Mouse (Mus musculus): ENCODE results near the gene P4hb. TPM values are rescaled to one million over a fixed set of nuclear protein-coding genes. Genes with fewer than 3 reads are reported as not detected.

Gene P4hb
- total and polyA plus RNA-seq, 2 experiments from 2014 or later, result 165 to 191 TPM

- peak within 1 kb of the TSS; percentile 99 for H3K9ac ChIP-seq (replicated peaks; ENCODE audit: low read length, poor library complexity, severe bottlenecking)
- no peak for TF ChIP-seq CTCF (IDR thresholded peaks at IDR 0.05)
- DNase-seq (ENCODE audit: low spot score) (peak; percentile 92), ATAC-seq (ENCODE audit: low FRiP score) (peak; percentile 91)
- H3K4me2 ChIP-seq (ENCODE audit: low read depth, low read length, poor library complexity, severe bottlenecking), result peak within 1 kb of the TSS; percentile 91
- peaks cover 14% of the 10 kb centered on the region for H3K4me1 ChIP-seq (ENCODE audit: insufficient read depth, low read length)
- H3K27me3 ChIP-seq (ENCODE audit: insufficient read depth, low read length), result no peaks in the 10 kb centered on the region
- under 1% methylated on average over 71 of the region's 87 CpGs for WGBS
- H3K9me3 ChIP-seq (ENCODE audit: low read length), result no peaks in the 10 kb centered on the region
- peaks cover 6% of the 10 kb centered on the region for H3K36me3 ChIP-seq (ENCODE audit: insufficient read depth, low read length)
- H3K4me3 ChIP-seq (ENCODE audit: low read depth, low read length), result peak within 1 kb of the TSS; percentile 91
- peak within 1 kb of the TSS; percentile 89 for H3K27ac ChIP-seq (ENCODE audit: low read depth, low read length)
Observed at GRCm38 (mm10) chr11:120549168-120549945, 23.7 kb downstream of the P4hb start, which contains the start of gene Mcrip1. Gene Mcrip1 (minus strand): TSS chr11:120549727.

GRCm38 (mm10) chr11:120548786-120549167, 24.3 kb downstream of the P4hb start:
- Histone ChIP-seq H3K36me3 (ENCODE audit: insufficient read depth, low read length) (peaks cover 12% of the 10 kb centered on the region), H3K4me3 (ENCODE audit: low read depth, low read length) (peak overlapping the region; percentile 91), H3K9ac (replicated peaks; ENCODE audit: low read length, poor library complexity, severe bottlenecking) (peak overlapping the region; percentile 99), H3K27me3 (ENCODE audit: insufficient read depth, low read length) (no peaks in the 10 kb centered on the region), H3K9me3 (ENCODE audit: low read length) (no peaks in the 10 kb centered on the region), H3K27ac (ENCODE audit: low read depth, low read length) (peak overlapping the region; percentile 89), H3K4me2 (ENCODE audit: low read depth, low read length, poor library complexity, severe bottlenecking) (peak overlapping the region; percentile 91), H3K4me1 (ENCODE audit: insufficient read depth, low read length) (peaks cover 14% of the 10 kb centered on the region)
- TF ChIP-seq CTCF (IDR thresholded peaks at IDR 0.05), result no peak
- ATAC-seq (ENCODE audit: low FRiP score) (no peak), DNase-seq (ENCODE audit: low spot score) (no peak)
- WGBS, result 22% methylated on average over 7 of the region's 7 CpGs

DNA sequence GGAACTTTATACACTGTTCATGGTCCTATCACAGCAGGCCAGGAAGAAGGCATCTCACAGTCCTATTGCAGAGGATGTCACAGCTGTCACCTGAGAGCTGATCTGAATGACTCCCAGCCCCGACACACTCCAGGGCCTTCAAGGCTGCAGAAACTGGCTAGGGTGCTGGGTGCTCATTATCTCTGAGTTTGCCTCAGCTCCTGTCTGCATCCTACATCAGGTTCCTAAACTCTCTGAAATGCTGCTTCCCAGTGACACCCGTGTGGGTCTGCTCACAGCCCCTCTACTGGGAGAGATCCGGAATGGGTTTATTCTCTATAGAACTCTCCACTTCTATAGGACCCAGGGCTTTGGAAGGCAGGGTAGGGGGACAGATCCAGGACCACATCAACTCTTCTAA, 24.8 kb downstream of the P4hb start:
- ATAC-seq (ENCODE audit: low FRiP score) (no peak), DNase-seq (ENCODE audit: low spot score) (no peak)
- Histone ChIP-seq H3K9me3 (ENCODE audit: low read length) (no peaks in the 10 kb centered on the region), H3K4me3 (ENCODE audit: low read depth, low read length) (peak overlapping the region; percentile 91; the same call in 1 of the 2 replicates), H3K27ac (ENCODE audit: low read depth, low read length) (peak overlapping the region; percentile 89; the same call in 1 of the 2 replicates), H3K36me3 (ENCODE audit: insufficient read depth, low read length) (peaks cover 17% of the 10 kb centered on the region), H3K27me3 (ENCODE audit: insufficient read depth, low read length) (no peaks in the 10 kb centered on the region), H3K9ac (replicated peaks; ENCODE audit: low read length, poor library complexity, severe bottlenecking) (peak overlapping the region; percentile 99; the same call in 1 of the 2 replicates), H3K4me2 (ENCODE audit: low read depth, low read length, poor library complexity, severe bottlenecking) (peak overlapping the region; percentile 91), H3K4me1 (ENCODE audit: insufficient read depth, low read length) (peaks cover 14% of the 10 kb centered on the region)
- WGBS, result 86% methylated on average over 3 of the region's 3 CpGs
- TF ChIP-seq CTCF (IDR thresholded peaks at IDR 0.05), result no peak

GRCm38 (mm10) chr11:120547469-120547868, 25.6 kb downstream of the P4hb start:
- no peak overlapping the region for H3K9ac ChIP-seq (replicated peaks; ENCODE audit: low read length, poor library complexity, severe bottlenecking)
- no peaks in the 10 kb centered on the region for H3K27me3 ChIP-seq (ENCODE audit: insufficient read depth, low read length)
- 57% methylated on average over 2 of the region's 2 CpGs for WGBS
- no peak for ATAC-seq (ENCODE audit: low FRiP score)
- no peak overlapping the region for H3K27ac ChIP-seq (ENCODE audit: low read depth, low read length)
- peak; percentile 31 for TF ChIP-seq CTCF (IDR thresholded peaks at IDR 0.05)
- H3K4me2 ChIP-seq (ENCODE audit: low read depth, low read length, poor library complexity, severe bottlenecking), result no peak overlapping the region
- H3K4me3 ChIP-seq (ENCODE audit: low read depth, low read length), result no peak overlapping the region
- no peak for DNase-seq (ENCODE audit: low spot score)
- peaks cover 14% of the 10 kb centered on the region for H3K4me1 ChIP-seq (ENCODE audit: insufficient read depth, low read length)
- H3K36me3 ChIP-seq (ENCODE audit: insufficient read depth, low read length), result peaks cover 23% of the 10 kb centered on the region
- H3K9me3 ChIP-seq (ENCODE audit: low read length), result no peaks in the 10 kb centered on the region

DNA sequence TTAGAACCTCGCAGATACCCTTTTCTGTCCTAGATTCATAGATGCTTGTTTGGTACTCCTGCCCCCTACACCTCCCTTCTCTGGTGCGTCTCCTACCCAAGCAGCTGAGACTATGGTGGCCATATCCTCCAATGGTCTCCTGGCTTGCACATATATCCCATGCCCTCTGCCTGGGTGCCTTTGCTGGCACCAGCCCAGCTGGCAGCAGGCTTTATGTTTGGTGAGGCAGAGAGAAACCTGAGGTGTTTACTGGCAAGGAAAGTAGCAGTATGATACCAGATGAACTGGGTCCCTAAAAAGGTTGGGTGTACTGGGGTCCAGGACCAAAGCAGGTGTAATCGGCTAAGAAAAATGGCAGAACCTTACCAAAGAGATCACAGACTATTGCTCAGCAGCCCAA, 27.1 kb downstream of the P4hb start:
- no peak for ATAC-seq (ENCODE audit: low FRiP score)
- Histone ChIP-seq H3K27ac (ENCODE audit: low read depth, low read length) (no peak overlapping the region), H3K9ac (replicated peaks; ENCODE audit: low read length, poor library complexity, severe bottlenecking) (no peak overlapping the region), H3K4me1 (ENCODE audit: insufficient read depth, low read length) (peaks cover 14% of the 10 kb centered on the region), H3K9me3 (ENCODE audit: low read length) (no peaks in the 10 kb centered on the region), H3K27me3 (ENCODE audit: insufficient read depth, low read length) (no peaks in the 10 kb centered on the region), H3K4me3 (ENCODE audit: low read depth, low read length) (no peak overlapping the region), H3K36me3 (ENCODE audit: insufficient read depth, low read length) (peaks cover 28% of the 10 kb centered on the region), H3K4me2 (ENCODE audit: low read depth, low read length, poor library complexity, severe bottlenecking) (no peak overlapping the region)
- no peak for DNase-seq (ENCODE audit: low spot score)
- no peak for TF ChIP-seq CTCF (IDR thresholded peaks at IDR 0.05)
- WGBS, result 95% methylated on average over 3 of the region's 3 CpGs

- H3K4me2 ChIP-seq (ENCODE audit: low read depth, low read length, poor library complexity, severe bottlenecking), result no peak overlapping the region
- ATAC-seq (ENCODE audit: low FRiP score) (no peak), DNase-seq (ENCODE audit: low spot score) (no peak)
- no peak overlapping the region for H3K27ac ChIP-seq (ENCODE audit: low read depth, low read length)
- WGBS, result 88% methylated on average over 6 of the region's 6 CpGs
- no peaks in the 10 kb centered on the region for H3K9me3 ChIP-seq (ENCODE audit: low read length)
- no peak for TF ChIP-seq CTCF (IDR thresholded peaks at IDR 0.05)
- H3K4me1 ChIP-seq (ENCODE audit: insufficient read depth, low read length), result peaks cover 9% of the 10 kb centered on the region; the same call in 1 of the 2 replicates
- H3K36me3 ChIP-seq (ENCODE audit: insufficient read depth, low read length), result peaks cover 31% of the 10 kb centered on the region
- no peak overlapping the region for H3K4me3 ChIP-seq (ENCODE audit: low read depth, low read length)
- H3K27me3 ChIP-seq (ENCODE audit: insufficient read depth, low read length), result no peaks in the 10 kb centered on the region
- H3K9ac ChIP-seq (replicated peaks; ENCODE audit: low read length, poor library complexity, severe bottlenecking), result no peak overlapping the region
Observed at GRCm38 (mm10) chr11:120542376-120542775, 30.7 kb downstream of the P4hb start.
